Mouse (Mus musculus): ENCODE measurements around the gene Fbln2.

DNA sequence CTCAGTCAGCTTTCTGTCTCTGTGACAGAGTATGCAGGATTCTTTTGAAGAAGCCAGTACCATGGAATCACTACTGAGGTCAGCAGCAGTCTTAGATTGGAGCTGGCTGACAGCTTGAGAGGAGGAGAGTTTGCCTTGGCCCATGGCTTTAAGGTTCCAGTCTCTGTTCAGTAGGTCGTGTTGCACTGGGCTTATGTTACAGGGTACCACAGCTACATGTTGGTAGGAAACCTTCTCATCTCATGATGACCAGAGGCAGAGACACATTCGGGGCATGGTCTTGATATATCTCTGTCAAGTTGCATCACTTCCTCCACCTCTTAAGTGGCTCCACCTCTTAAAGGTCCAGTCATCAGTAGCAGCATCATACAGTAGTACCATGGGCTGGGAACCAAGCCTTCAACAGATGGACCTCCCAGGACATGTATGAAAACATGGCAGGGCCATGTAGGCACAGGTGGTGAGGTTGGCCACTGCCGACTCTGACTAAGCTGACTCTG, 40.8 kb upstream of the Fbln2 start:
- TF ChIP-seq GATA1 (IDR thresholded peaks at IDR 0.05; ENCODE audit: borderline replicate concordance, low read length), result no peak
- TF ChIP-seq FLI1 (IDR thresholded peaks at IDR 0.05; ENCODE audit: low read length), result no peak
